Mouse (Mus musculus): ENCODE results near the gene Dnajc27. TPM values are rescaled to one million over a fixed set of nuclear protein-coding genes. Genes with fewer than 3 reads are reported as not detected.

Gene Dnajc27
- total RNA-seq, 4 experiments from 2014 or later: 10.0 to 14.9 (median 11.2) TPM

- DNase-seq (ENCODE audit: low spot score): peak; percentile 76
Observed at GRCm38 (mm10) chr12:4080311-4080710, 2.1 kb upstream of the Dnajc27 start.

- no peak for DNase-seq (ENCODE audit: low spot score)
Observed at GRCm38 (mm10) chr12:4083441-4083840, 1.1 kb downstream of the Dnajc27 start.

- peak; percentile 60 for DNase-seq (ENCODE audit: low spot score)
Observed at GRCm38 (mm10) chr12:4107383-4107782, 25.0 kb downstream of the Dnajc27 start.

- DNase-seq (ENCODE audit: low spot score): no peak
Observed at GRCm38 (mm10) chr12:4116132-4116531, 33.7 kb downstream of the Dnajc27 start.

GRCm38 (mm10) chr12:4117136-4117535 lies 34.8 kb downstream of the Dnajc27 start:
- DNase-seq (ENCODE audit: low spot score): no peak

- DNase-seq (ENCODE audit: low spot score): no peak
Observed at GRCm38 (mm10) chr12:4117579-4117978, 35.2 kb downstream of the Dnajc27 start.

- DNase-seq (ENCODE audit: low spot score): no peak
Observed at GRCm38 (mm10) chr12:4127346-4127745, 45.0 kb downstream of the Dnajc27 start.

- peak; percentile 39 for DNase-seq (ENCODE audit: low spot score)
Observed at GRCm38 (mm10) chr12:4132941-4133846, 50.8 kb downstream of the Dnajc27 start, which contains the start of gene Adcy3. Adcy3 (plus strand) TSS chr12:4133103.

GRCm38 (mm10) chr12:4133847-4134212 lies 51.4 kb downstream of the Dnajc27 start:
- no peak for DNase-seq (ENCODE audit: low spot score)

- DNase-seq (ENCODE audit: low spot score): no peak
Observed at GRCm38 (mm10) chr12:4143179-4143578, 60.8 kb downstream of the Dnajc27 start.

- no peak for DNase-seq (ENCODE audit: low spot score)
Observed at GRCm38 (mm10) chr12:4150936-4151335, 68.6 kb downstream of the Dnajc27 start.

GRCm38 (mm10) chr12:4151969-4152368 lies 69.6 kb downstream of the Dnajc27 start:
- DNase-seq (ENCODE audit: low spot score): peak; percentile 47

GRCm38 (mm10) chr12:4157466-4157865 lies 75.1 kb downstream of the Dnajc27 start:
- no peak for DNase-seq (ENCODE audit: low spot score)

GRCm38 (mm10) chr12:4158179-4158578 lies 75.8 kb downstream of the Dnajc27 start:
- no peak for DNase-seq (ENCODE audit: low spot score)

- DNase-seq (ENCODE audit: low spot score): no peak
Observed at GRCm38 (mm10) chr12:4158868-4159632, 76.7 kb downstream of the Dnajc27 start.

Other genes with a start within 250 kb of the Dnajc27 start
- under 1 TPM in 3 of 4 experiments, not detected in 1; 0.46 to 0.75 (median 0.56) TPM for gene Pomc, start 127.6 kb upstream of the Dnajc27 start, total RNA-seq (2022)
- 1 to 10 TPM; 5.6 to 8.2 (median 7.0) TPM for gene Efr3b, start 43.7 kb upstream of the Dnajc27 start, total RNA-seq (2022)
- 1 to 10 TPM; 2.6 to 3.0 (median 2.9) TPM for gene Adcy3, start 50.5 kb downstream of the Dnajc27 start, total RNA-seq (2022)
- gene Ptrhd1, start 151.4 kb downstream of the Dnajc27 start, total RNA-seq (2022): 1 to 10 TPM; 3.1 to 4.8 (median 4.4) TPM
- gene Cenpo, start 151.7 kb downstream of the Dnajc27 start, total RNA-seq (2022): 1 to 10 TPM; 1.6 to 3.3 (median 2.5) TPM